Mouse (Mus musculus) embryonic facial prominence, embryonic 14.5 days (tissue): ENCODE data around the gene Usp20. TPM values are rescaled to one million over a fixed set of nuclear protein-coding genes. Genes with fewer than 3 reads are reported as not detected.

Source experiments
- ATAC-seq: fragments of 200-750 bp; cut with Nextera tagmentation; 2 replicates; pipeline ENCODE4 v1.8.0; 2017; ENCODE audit warnings: low read depth, moderate number of reproducible peaks, moderate TSS enrichment
- DNase-seq: peaks from one replicate; pipeline ENCODE4 v3.0.0-alpha.2; 2015; ENCODE audit warnings: low spot score
- H3K27ac ChIP-seq: fragments of 300-500 bp; sonication (generic); replicated peaks from 2 replicates; pipeline ENCODE4 v1.5.1; 2014; ENCODE audit warnings: low read depth, mild to moderate bottlenecking, low read length, moderate library complexity
- H3K27me3 ChIP-seq: fragments of 300-500 bp; sonication (generic); replicated peaks from 2 replicates; pipeline ENCODE4 v1.6.1; 2014; ENCODE audit warnings: low read length; ENCODE audit not compliant: control insufficient read depth, insufficient read depth
- H3K36me3 ChIP-seq: fragments of 300-500 bp; sonication (generic); 2 replicates; pipeline ENCODE4 v1.6.1; 2014; ENCODE audit warnings: low read length, mixed read lengths; ENCODE audit not compliant: control insufficient read depth, insufficient read depth
- H3K4me1 ChIP-seq: fragments of 300-500 bp; sonication (generic); 2 replicates; pipeline ENCODE4 v1.6.1; 2014; ENCODE audit warnings: antibody characterized with exemption, low read length; ENCODE audit not compliant: control insufficient read depth, insufficient read depth
- H3K4me2 ChIP-seq: fragments of 300-500 bp; sonication (generic); 2 replicates; pipeline ENCODE4 v1.6.1; 2014; ENCODE audit warnings: low read depth, mild to moderate bottlenecking, low read length, moderate library complexity, mixed read lengths
- H3K4me3 ChIP-seq: fragments of 300-500 bp; sonication (generic); 2 replicates; pipeline ENCODE4 v1.5.1; 2014; ENCODE audit warnings: low read depth, mild to moderate bottlenecking, low read length
- H3K9ac ChIP-seq: fragments of 300-500 bp; sonication (generic); 2 replicates; pipeline ENCODE4 v1.6.1; 2014; ENCODE audit warnings: low read depth, mild to moderate bottlenecking, low read length, moderate library complexity, mixed read lengths
- H3K9me3 ChIP-seq: fragments of 300-500 bp; sonication (generic); 2 replicates; pipeline ENCODE4 v1.6.1; 2016; ENCODE audit warnings: low read length; ENCODE audit not compliant: control insufficient read depth
- WGBS: fragments of 180-500 bp; shearing (Covaris S2); extraction: QIAGEN DNeasy Blood & Tissue Kit; methylation state at CpG from one replicate; pipeline ENCODE4 v1.1.7; 2014; 5-methylcytosine and 5-hydroxymethylcytosine counted together
- polyA plus RNA-seq: library from polyadenylated mRNA; unstranded; fragments of >200 nt; fragmentation: Nextera tagmentation; extraction: Ambion mirVana; gene quantifications from 2 replicates; pipeline ENCODE4 v1.2.1, GENCODE M21; 2014

Usp20 gene
- polyA plus RNA-seq, 1 experiment from 2014 or later: 20.9 TPM

DNA sequence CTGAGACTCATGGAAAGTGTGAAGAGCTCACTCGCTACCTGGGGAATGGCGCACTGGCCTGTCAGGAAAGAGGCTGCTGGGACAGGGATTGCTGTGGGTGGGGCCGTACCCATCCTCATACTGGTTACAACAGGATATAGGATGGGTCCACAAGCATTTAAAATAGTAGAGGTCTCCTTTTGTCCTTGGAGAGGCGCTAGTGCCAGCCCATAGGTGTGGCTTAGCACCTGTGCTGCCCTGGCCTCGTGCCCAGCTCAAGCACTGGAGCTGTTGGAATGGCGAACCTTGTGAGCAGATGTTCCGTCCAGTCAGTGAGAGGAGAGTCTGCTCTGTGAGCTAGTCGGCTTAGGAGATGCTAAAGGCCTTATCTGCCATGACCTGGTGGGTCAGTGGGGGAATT is 36.9 kb downstream of the Usp20 start:
- Histone ChIP-seq H3K4me1 (no peaks in the 10 kb centered on the region), H3K27me3 (no peaks in the 10 kb centered on the region), H3K9ac (no peak overlapping the region), H3K9me3 (no peaks in the 10 kb centered on the region), H3K4me3 (no peak overlapping the region), H3K27ac (no peak overlapping the region), H3K36me3 (peaks cover 44% of the 10 kb centered on the region), H3K4me2 (no peak overlapping the region)
- DNase-seq (no peak), ATAC-seq (no peak)
- WGBS: 95% methylated on average over 8 of the region's 8 CpGs

DNA sequence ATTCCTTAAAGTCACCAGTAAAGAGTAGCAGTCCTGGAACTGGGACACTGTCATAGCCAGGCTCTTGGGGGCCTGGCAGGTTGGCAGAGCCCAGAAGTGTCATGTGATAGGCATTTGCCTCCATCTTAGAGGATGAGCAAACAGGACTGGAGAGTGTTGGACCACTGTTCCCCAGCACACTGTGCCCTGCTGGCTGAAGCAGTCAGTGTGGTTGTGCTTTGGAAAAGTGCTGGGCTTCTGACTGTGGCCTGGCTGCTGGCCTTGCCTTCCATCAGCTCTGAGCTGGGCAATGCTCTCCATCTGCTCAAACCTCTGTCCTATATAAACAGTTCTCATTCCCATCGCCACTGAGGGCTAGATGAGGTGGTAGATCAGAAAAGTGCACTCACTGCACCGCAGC is 38.1 kb downstream of the Usp20 start:
- H3K4me2 ChIP-seq: no peak overlapping the region
- no peak overlapping the region for H3K9ac ChIP-seq
- no peaks in the 10 kb centered on the region for H3K9me3 ChIP-seq
- no peak for ATAC-seq
- WGBS: 81% methylated on average over 2 of the region's 2 CpGs
- H3K27ac ChIP-seq: no peak overlapping the region
- peaks cover 44% of the 10 kb centered on the region for H3K36me3 ChIP-seq
- DNase-seq: no peak
- H3K27me3 ChIP-seq: no peaks in the 10 kb centered on the region
- H3K4me1 ChIP-seq: no peaks in the 10 kb centered on the region
- H3K4me3 ChIP-seq: no peak overlapping the region

DNA sequence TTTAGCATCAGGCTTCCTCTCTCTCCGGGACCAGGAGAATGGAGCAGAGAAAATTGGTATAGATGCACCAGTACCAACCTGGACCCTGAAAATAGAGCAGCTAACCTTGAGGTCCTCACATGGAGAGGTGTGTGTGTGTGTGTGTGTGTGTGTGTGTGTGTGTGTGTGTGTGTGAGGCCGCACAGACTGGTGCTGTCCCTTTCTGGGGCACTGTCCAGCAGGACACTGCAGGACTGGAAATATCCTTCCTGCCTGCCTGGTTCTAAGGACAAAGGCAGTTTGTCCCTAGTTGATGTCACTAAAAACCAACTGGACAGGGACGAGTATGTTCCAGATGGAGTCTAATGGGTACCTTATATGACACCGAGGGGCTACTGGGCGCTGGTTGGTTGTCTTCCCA is 41.9 kb downstream of the Usp20 start:
- DNase-seq (no peak), ATAC-seq (no peak)
- no peaks in the 10 kb centered on the region for H3K4me1 ChIP-seq
- no peak overlapping the region for H3K4me2 ChIP-seq
- WGBS: 78% methylated on average over 5 of the region's 5 CpGs
- H3K9ac ChIP-seq: no peak overlapping the region
- peaks cover 40% of the 10 kb centered on the region for H3K36me3 ChIP-seq
- no peaks in the 10 kb centered on the region for H3K9me3 ChIP-seq
- H3K27me3 ChIP-seq: no peaks in the 10 kb centered on the region
- no peak overlapping the region for H3K27ac ChIP-seq
- no peak overlapping the region for H3K4me3 ChIP-seq

DNA sequence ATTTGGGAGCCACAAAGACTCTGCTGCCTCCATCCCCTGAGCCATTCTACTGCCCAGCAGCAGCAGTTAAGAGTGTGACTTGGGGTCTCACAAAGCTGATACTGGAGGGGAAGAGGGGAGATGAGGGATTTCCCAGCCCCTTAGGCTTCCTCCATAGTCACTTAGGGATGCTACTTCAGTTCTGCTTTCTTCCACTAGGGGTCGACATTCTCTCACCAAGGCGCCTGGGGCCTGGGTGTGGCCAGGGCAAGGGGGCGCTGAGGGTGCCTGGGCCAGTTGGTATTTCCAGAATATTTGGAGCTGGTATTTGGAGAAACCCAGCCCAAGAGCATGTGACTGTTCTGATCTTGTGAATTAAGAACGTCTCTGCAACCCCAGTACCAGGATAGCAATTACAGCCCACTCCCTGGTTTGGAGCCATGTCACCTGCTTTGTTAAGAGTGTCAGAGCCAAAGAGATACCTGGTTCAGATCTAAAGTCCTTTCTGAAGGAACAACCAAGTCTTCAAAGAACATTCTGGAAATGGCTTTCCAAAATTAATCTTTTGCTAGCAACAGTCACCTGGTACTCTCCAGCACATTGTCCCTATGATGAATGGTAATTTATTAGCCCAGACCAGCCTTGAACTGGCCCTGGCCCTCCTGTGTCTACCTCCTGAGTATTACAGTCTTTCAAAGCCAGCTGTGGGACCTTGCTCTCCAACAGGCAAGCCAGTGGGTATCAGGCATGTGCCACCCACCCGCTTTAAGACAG is 42.7 kb downstream of the Usp20 start:
- Histone ChIP-seq H3K4me3 (no peak overlapping the region), H3K27ac (no peak overlapping the region), H3K4me2 (no peak overlapping the region), H3K27me3 (no peaks in the 10 kb centered on the region), H3K9me3 (no peaks in the 10 kb centered on the region), H3K9ac (no peak overlapping the region), H3K36me3 (peaks cover 41% of the 10 kb centered on the region), H3K4me1 (no peaks in the 10 kb centered on the region)
- DNase-seq (peak; percentile 50), ATAC-seq (peak; percentile 42; the same call in 1 of the 2 replicates)
- WGBS: 30% methylated on average over 5 of the region's 5 CpGs

DNA sequence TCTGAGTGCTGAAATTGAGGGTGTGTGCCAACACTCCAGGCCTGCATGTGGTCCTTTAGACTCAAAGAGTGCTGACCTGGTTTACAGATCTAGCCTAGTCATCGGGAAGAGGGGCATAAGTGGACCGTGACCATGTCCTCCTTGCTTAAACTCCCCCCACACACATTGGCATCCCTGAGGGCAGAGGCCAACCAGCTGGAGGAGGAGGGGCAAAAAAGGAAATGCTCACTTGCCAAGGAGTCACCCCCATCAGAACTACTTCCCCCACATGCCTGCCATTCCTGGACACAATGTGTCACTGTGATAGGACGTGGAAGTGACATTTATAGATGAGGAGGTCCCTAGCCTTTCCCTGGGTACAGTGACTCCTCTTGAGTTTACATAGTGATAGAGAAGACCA is 43.4 kb downstream of the Usp20 start:
- ATAC-seq: no peak
- no peak overlapping the region for H3K27ac ChIP-seq
- no peak overlapping the region for H3K4me2 ChIP-seq
- no peak overlapping the region for H3K4me3 ChIP-seq
- peaks cover 39% of the 10 kb centered on the region for H3K36me3 ChIP-seq
- no peaks in the 10 kb centered on the region for H3K4me1 ChIP-seq
- DNase-seq: no peak
- no peak overlapping the region for H3K9ac ChIP-seq
- H3K9me3 ChIP-seq: no peaks in the 10 kb centered on the region
- WGBS: 72% methylated on average over 3 of the region's 3 CpGs
- no peaks in the 10 kb centered on the region for H3K27me3 ChIP-seq

DNA sequence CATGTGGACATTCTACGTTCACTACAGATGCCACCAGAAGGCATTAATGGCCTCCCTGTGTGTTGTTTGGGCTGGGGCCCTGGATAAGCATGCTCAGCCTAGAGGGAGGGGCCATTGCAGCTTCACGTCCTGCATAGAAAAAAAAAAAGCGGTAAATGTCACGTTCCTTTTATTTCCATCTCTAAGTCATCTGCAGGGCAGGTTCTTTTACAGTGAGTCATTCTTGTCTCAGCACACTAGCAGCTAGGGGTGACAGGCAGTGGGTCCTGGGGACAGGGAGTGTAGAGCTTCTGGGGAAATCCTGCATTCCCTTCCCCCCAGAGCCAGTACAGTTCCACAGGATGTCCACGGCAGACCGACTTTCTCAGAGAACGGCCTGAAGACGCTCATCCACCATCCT is 44.6 kb downstream of the Usp20 start:
- H3K27me3 ChIP-seq: no peaks in the 10 kb centered on the region
- H3K27ac ChIP-seq: no peak overlapping the region
- H3K9me3 ChIP-seq: no peaks in the 10 kb centered on the region
- 57% methylated on average over 8 of the region's 8 CpGs for WGBS
- DNase-seq (no peak), ATAC-seq (no peak)
- H3K36me3 ChIP-seq: peaks cover 42% of the 10 kb centered on the region
- no peak overlapping the region for H3K9ac ChIP-seq
- H3K4me2 ChIP-seq: no peak overlapping the region
- H3K4me1 ChIP-seq: no peaks in the 10 kb centered on the region
- H3K4me3 ChIP-seq: no peak overlapping the region

DNA sequence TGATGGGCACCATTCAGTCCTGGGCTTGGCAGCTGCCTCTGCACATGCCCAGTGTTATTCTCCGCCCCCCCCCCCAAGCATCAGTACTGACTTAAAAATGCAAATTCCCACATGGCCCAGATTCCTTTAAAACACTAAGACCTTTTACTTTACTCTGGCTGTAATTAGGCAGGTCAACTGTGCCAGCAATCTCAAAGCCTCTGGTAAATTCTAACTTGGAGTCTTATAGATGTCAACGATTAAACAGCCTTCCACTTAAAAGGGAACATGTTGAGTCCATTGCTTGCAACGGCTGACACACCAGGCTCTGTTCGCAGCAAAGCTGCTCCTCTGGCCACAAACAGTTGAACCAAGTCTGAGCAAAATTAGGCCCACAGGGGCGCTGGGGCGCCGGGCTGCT is 49.9 kb downstream of the Usp20 start:
- Histone ChIP-seq H3K4me3 (no peak overlapping the region), H3K4me1 (no peaks in the 10 kb centered on the region), H3K9me3 (no peaks in the 10 kb centered on the region), H3K27ac (no peak overlapping the region), H3K9ac (no peak overlapping the region), H3K4me2 (no peak overlapping the region), H3K36me3 (peaks cover 89% of the 10 kb centered on the region), H3K27me3 (no peaks in the 10 kb centered on the region)
- DNase-seq: no peak
- 81% methylated on average over 7 of the region's 7 CpGs for WGBS
- ATAC-seq: no peak

DNA sequence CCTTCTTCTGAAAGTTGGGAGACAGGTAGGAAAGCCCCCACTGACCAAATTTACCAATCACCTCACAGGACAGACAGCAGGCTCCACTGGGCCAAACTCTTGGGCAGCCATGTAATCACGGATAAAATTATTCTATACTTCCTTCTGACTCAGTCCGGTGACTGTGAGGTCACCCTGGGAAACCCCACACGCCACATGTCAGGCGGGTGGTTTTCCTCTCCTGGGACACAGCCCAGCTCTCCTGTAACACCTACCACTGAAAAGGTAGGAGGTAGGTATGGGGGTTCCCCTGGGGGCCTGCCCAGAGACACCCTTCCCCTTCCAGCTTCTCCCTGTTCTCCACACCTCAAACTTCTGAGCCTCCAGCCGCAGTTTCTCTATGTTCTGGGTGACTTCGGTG is 54.7 kb downstream of the Usp20 start:
- Histone ChIP-seq H3K4me3 (no peak overlapping the region), H3K9me3 (0 out of 2 replicates have a peak, but pooled peaks cover 7% of the 10 kb centered on the region), H3K4me2 (no peak overlapping the region), H3K4me1 (no peaks in the 10 kb centered on the region), H3K27me3 (no peaks in the 10 kb centered on the region), H3K9ac (no peak overlapping the region), H3K36me3 (peaks cover 79% of the 10 kb centered on the region), H3K27ac (no peak overlapping the region)
- DNase-seq: no peak
- no peak for ATAC-seq
- 93% methylated on average over 6 of the region's 6 CpGs for WGBS

DNA sequence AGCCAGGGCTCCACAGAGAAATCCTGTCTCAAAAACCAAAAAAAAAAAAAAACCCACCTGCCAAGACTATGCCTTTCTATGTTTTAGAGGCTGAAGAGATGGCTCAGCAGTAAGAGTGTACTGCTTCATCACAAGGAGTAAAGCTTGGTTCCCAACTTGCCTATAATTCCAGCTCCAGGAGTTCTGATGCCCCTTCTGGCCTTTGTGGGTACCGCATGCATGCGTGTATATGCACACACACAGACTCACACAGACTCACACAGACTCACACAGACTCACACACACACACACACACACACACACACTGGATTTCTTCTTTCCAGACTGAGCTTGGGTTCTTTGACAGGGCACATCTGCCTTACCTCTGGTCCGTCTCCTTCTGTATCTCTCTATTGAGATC is 58.0 kb downstream of the Usp20 start:
- no peaks in the 10 kb centered on the region for H3K4me1 ChIP-seq
- H3K9me3 ChIP-seq: 0 out of 2 replicates have a peak, but pooled peaks cover 7% of the 10 kb centered on the region
- WGBS: 96% methylated on average over 3 of the region's 3 CpGs
- H3K27me3 ChIP-seq: no peaks in the 10 kb centered on the region
- ATAC-seq (no peak), DNase-seq (no peak)
- no peak overlapping the region for H3K9ac ChIP-seq
- H3K4me3 ChIP-seq: no peak overlapping the region
- H3K27ac ChIP-seq: no peak overlapping the region
- peaks cover 64% of the 10 kb centered on the region for H3K36me3 ChIP-seq
- no peak overlapping the region for H3K4me2 ChIP-seq
